Mouse (Mus musculus) embryo, embryonic 10 days (tissue): ENCODE results near the gene Fbxw11.
"Not testable (repeated sequence)": the region's sequence is repeated elsewhere in the genome, so short reads cannot be mapped to it uniquely, and the experiment has no call there.

ENCODE experiments used
- DNase-seq: peaks from one replicate; pipeline ENCODE4 v3.0.0-alpha.2; 2015; ENCODE audit warnings: low spot score

Fbxw11 gene

GRCm38 (mm10) chr11:32676777-32677176 lies 34.3 kb downstream of the Fbxw11 start:
- no peak for DNase-seq

- no peak for DNase-seq
Measured at GRCm38 (mm10) chr11:32677811-32678210, 35.3 kb downstream of the Fbxw11 start.

- DNase-seq, result not testable (repeated sequence)
Measured at GRCm38 (mm10) chr11:32679091-32679490, 36.6 kb downstream of the Fbxw11 start.

GRCm38 (mm10) chr11:32680014-32680413 lies 37.5 kb downstream of the Fbxw11 start:
- DNase-seq, result no peak

- no peak for DNase-seq
Measured at GRCm38 (mm10) chr11:32681192-32681795, 38.8 kb downstream of the Fbxw11 start.

- DNase-seq, result no peak
Measured at GRCm38 (mm10) chr11:32682335-32683102, 40.0 kb downstream of the Fbxw11 start.

GRCm38 (mm10) chr11:32684690-32685254 lies 42.2 kb downstream of the Fbxw11 start:
- no peak for DNase-seq

- DNase-seq, result no peak
Measured at GRCm38 (mm10) chr11:32688245-32688855, 45.8 kb downstream of the Fbxw11 start.

GRCm38 (mm10) chr11:32689510-32689909 lies 47.0 kb downstream of the Fbxw11 start:
- DNase-seq, result no peak

GRCm38 (mm10) chr11:32692834-32693233 lies 50.3 kb downstream of the Fbxw11 start:
- no peak for DNase-seq

- DNase-seq, result no peak
Measured at GRCm38 (mm10) chr11:32693431-32694141, 51.1 kb downstream of the Fbxw11 start.

GRCm38 (mm10) chr11:32694322-32695003 lies 51.9 kb downstream of the Fbxw11 start:
- not testable (repeated sequence) for DNase-seq

- peak; percentile 72 for DNase-seq
Measured at GRCm38 (mm10) chr11:32696446-32697090, 54.0 kb downstream of the Fbxw11 start.

GRCm38 (mm10) chr11:32697695-32698094 lies 55.2 kb downstream of the Fbxw11 start:
- DNase-seq, result no peak

GRCm38 (mm10) chr11:32699913-32700493 lies 57.5 kb downstream of the Fbxw11 start:
- DNase-seq, result no peak

- DNase-seq, result no peak
Measured at GRCm38 (mm10) chr11:32701566-32701965, 59.0 kb downstream of the Fbxw11 start.

GRCm38 (mm10) chr11:32704241-32704890 lies 61.8 kb downstream of the Fbxw11 start:
- DNase-seq, result no peak

- no peak for DNase-seq
Measured at GRCm38 (mm10) chr11:32706406-32706993, 64.0 kb downstream of the Fbxw11 start.

GRCm38 (mm10) chr11:32707481-32707880 lies 65.0 kb downstream of the Fbxw11 start:
- no peak for DNase-seq
